Mouse (Mus musculus): Measurements from ENCODE around the gene Dnm3.

- TF ChIP-seq CTCF (IDR thresholded peaks at IDR 0.05; ENCODE audit: control insufficient read depth, insufficient read depth, insufficient read length) (no peak), FOSL1 (IDR thresholded peaks at IDR 0.05; ENCODE audit: insufficient read depth, low read length, poor library complexity, severe bottlenecking) (no peak), MAX (IDR thresholded peaks at IDR 0.05) (no peak), CEBPB (IDR thresholded peaks at IDR 0.05; ENCODE audit: low read depth) (no peak), USF1 (IDR thresholded peaks at IDR 0.05; ENCODE audit: low read depth) (no peak), MYOD1 (IDR thresholded peaks at IDR 0.05; ENCODE audit: control insufficient read depth, insufficient read length, low read depth) (no peak)
Observed at GRCm38 (mm10) chr1:162109437-162109813, 368.4 kb downstream of the Dnm3 start.

Data from C2C12 (cell line).